Mouse (Mus musculus): ENCODE data around the gene Dck. TPM values are rescaled to one million over a fixed set of nuclear protein-coding genes. Genes with fewer than 3 reads are reported as not detected.

Gene Dck
- total and polyA plus RNA-seq, 3 experiments, result 13.6 to 21.4 TPM; not detected in 1

DNA sequence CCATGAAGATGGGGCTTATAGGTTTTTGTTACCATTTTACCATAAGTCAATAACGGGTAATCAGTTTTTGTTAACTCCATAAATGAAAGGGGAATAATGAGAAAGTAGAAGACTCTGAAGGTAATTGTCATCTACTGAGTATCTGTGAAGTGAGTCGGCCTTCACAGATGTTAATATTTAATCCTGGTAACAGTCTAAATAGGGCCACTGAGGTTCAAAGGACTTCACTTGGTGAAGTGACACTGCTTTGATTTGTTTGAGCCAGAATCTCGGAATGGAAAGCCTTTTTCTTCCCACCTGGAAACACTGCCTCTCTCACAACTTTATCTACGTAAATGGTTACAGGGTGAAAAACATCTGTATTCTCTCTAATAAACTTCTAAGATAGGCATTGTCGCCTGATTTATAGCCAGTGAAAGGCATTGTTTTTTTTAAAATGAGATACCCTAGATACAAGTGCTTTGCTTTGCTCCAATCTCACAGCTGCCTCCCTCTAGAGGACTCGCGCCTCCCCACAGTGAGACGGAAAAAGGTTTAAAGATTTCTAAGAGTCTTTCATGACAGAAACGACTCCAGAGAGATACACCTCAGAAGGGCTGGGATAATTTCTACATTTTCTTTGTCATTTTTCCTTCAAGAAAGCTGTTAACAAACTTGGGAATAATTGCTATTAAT is 31.3 kb downstream of the Dck start:
- Histone ChIP-seq H3K4me3 (ENCODE audit: control insufficient read depth in 1 of 2, insufficient read depth in 1 of 2, low read depth in 2 of 2, low read length in 2 of 2) (no peak overlapping the region), H3K9ac (ENCODE audit: control insufficient read depth, low read depth, low read length, poor library complexity, severe bottlenecking) (no peak overlapping the region), H3K36me3 (ENCODE audit: control insufficient read depth in 1 of 2, insufficient read depth in 2 of 2, low read length in 2 of 2) (no peaks in the 10 kb centered on the region), H3K27me3 (ENCODE audit: control insufficient read depth in 1 of 2, insufficient read depth in 2 of 2, low read length in 2 of 2) (peaks cover 0 to 3% of the 10 kb centered on the region in 2 experiments; a peak in 3 of 4 replicates), H3K4me1 (ENCODE audit: control insufficient read depth in 1 of 2, insufficient read depth in 2 of 2, low read length in 2 of 2) (no peaks in the 10 kb centered on the region), H3K27ac (ENCODE audit: control insufficient read depth, low read depth, low read length) (no peak overlapping the region), H3K9me3 (replicated peaks; ENCODE audit: insufficient read depth, low read length) (no peaks in the 10 kb centered on the region), H3K79me2 (ENCODE audit: control insufficient read depth, insufficient read depth, low read length, poor library complexity) (no peaks in the 10 kb centered on the region)
- no peak for DNase-seq (ENCODE audit: low read depth, low spot score)
- TF ChIP-seq JUND (IDR thresholded peaks at IDR 0.05; ENCODE audit: low read depth, low read length) (no peak), RAD21 (IDR thresholded peaks at IDR 0.05; ENCODE audit: low read depth, low read length) (no peak), ZNF384 (IDR thresholded peaks at IDR 0.05; ENCODE audit: low read depth, low read length) (no peak), UBTF (IDR thresholded peaks at IDR 0.05; ENCODE audit: borderline replicate concordance, insufficient read depth, low read depth, low read length) (no peak), MXI1 (IDR thresholded peaks at IDR 0.05; ENCODE audit: low read depth, low read length) (no peak), E2F4 (IDR thresholded peaks at IDR 0.05; ENCODE audit: borderline replicate concordance, low read depth, low read length) (no peak), POLR2A (IDR thresholded peaks at IDR 0.05; ENCODE audit: control insufficient read depth in 1 of 2, insufficient read depth in 1 of 2, low read depth in 1 of 2, low read length in 2 of 2, poor library complexity in 1 of 2) (no peak), TAL1 (IDR thresholded peaks at IDR 0.05; ENCODE audit: low read length) (no peak)

DNA sequence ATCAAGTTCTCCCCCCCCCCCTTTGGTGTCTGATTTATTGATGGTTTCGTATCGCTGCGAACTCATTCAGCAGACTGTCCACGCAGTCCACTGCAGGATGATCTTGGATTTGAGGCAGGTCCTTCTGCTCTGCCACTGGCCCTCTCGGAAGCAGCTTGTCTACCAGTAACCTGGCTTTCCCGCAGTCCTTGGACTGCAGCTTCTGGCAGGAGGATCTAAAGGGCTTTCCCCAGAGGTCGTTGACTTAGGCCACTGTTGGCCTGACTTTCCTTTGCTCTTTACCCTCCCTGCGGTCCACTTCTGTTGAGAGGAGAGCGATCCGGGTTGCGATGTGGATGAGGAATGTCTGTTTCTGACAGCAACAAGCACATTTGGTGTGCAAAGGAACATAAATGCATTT is 31.8 kb downstream of the Dck start:
- Histone ChIP-seq H3K9ac (ENCODE audit: control insufficient read depth, low read depth, low read length, poor library complexity, severe bottlenecking) (no peak overlapping the region), H3K4me3 (ENCODE audit: control insufficient read depth in 1 of 2, insufficient read depth in 1 of 2, low read depth in 2 of 2, low read length in 2 of 2) (no peak overlapping the region), H3K27me3 (ENCODE audit: control insufficient read depth in 1 of 2, insufficient read depth in 2 of 2, low read length in 2 of 2) (peaks cover 0 to 3% of the 10 kb centered on the region in 2 experiments; a peak in 3 of 4 replicates), H3K9me3 (replicated peaks; ENCODE audit: insufficient read depth, low read length) (no peaks in the 10 kb centered on the region), H3K36me3 (ENCODE audit: control insufficient read depth in 1 of 2, insufficient read depth in 2 of 2, low read length in 2 of 2) (no peaks in the 10 kb centered on the region), H3K4me1 (ENCODE audit: control insufficient read depth in 1 of 2, insufficient read depth in 2 of 2, low read length in 2 of 2) (no peaks in the 10 kb centered on the region), H3K27ac (ENCODE audit: control insufficient read depth, low read depth, low read length) (no peak overlapping the region), H3K79me2 (ENCODE audit: control insufficient read depth, insufficient read depth, low read length, poor library complexity) (no peaks in the 10 kb centered on the region)
- TF ChIP-seq MYC (IDR thresholded peaks at IDR 0.05; ENCODE audit: low read depth, low read length), result no peak
- no peak for TF ChIP-seq SIN3A (IDR thresholded peaks at IDR 0.05; ENCODE audit: low read length)
- no peak for TF ChIP-seq CHD1 (IDR thresholded peaks at IDR 0.05; ENCODE audit: low read depth, low read length)
- no peak for TF ChIP-seq JUND (IDR thresholded peaks at IDR 0.05; ENCODE audit: low read depth, low read length)
- TF ChIP-seq RCOR1 (IDR thresholded peaks at IDR 0.05; ENCODE audit: low read depth, low read length), result no peak
- no peak for TF ChIP-seq RAD21 (IDR thresholded peaks at IDR 0.05; ENCODE audit: low read depth, low read length)
- no peak for TF ChIP-seq USF1 (IDR thresholded peaks at IDR 0.05; ENCODE audit: low read depth, low read length)
- TF ChIP-seq MAFK (IDR thresholded peaks at IDR 0.05; ENCODE audit: borderline replicate concordance, low read depth, low read length), result no peak
- TF ChIP-seq CHD2 (IDR thresholded peaks at IDR 0.05; ENCODE audit: low read length), result no peak
- no peak for TF ChIP-seq TCF12 (IDR thresholded peaks at IDR 0.05; ENCODE audit: low read depth, low read length)
- no peak for TF ChIP-seq POLR2AphosphoS5 (IDR thresholded peaks at IDR 0.05; ENCODE audit: borderline replicate concordance, low read depth, low read length)
- TF ChIP-seq ZKSCAN1 (IDR thresholded peaks at IDR 0.05; ENCODE audit: low read depth, low read length), result no peak
- no peak for TF ChIP-seq MAZ (IDR thresholded peaks at IDR 0.05; ENCODE audit: low read depth, low read length)
- TF ChIP-seq ZC3H11A (IDR thresholded peaks at IDR 0.05; ENCODE audit: low read depth, low read length), result no peak
- no peak for TF ChIP-seq NELFE (IDR thresholded peaks at IDR 0.05; ENCODE audit: low read depth, low read length)
- no peak for TF ChIP-seq ZMIZ1 (IDR thresholded peaks at IDR 0.05; ENCODE audit: low read depth, low read length)
- TF ChIP-seq POLR2AphosphoS2 (IDR thresholded peaks at IDR 0.05; ENCODE audit: low read length), result no peak
- no peak for TF ChIP-seq ELF1 (IDR thresholded peaks at IDR 0.05; ENCODE audit: low read depth, low read length)
- DNase-seq (ENCODE audit: low read depth, low spot score), result no peak

Data from MEL (cell line).